Mouse (Mus musculus) small intestine, adult 2 months (tissue): Measurements from ENCODE around the gene Gstm6. TPM values are rescaled to one million over a fixed set of nuclear protein-coding genes. Genes with fewer than 3 reads are reported as not detected.

Experiments
- H3K27ac ChIP-seq: fragments of 200-500 bp; 2 replicates; pipeline ENCODE4 v1.5.1; 2012; ENCODE audit warnings: low read depth, low read length, control low read depth, inconsistent platforms; ENCODE audit not compliant: insufficient read depth
- H3K27me3 ChIP-seq: fragments of 200-500 bp; 2 replicates; pipeline ENCODE4 v1.6.1; 2012; ENCODE audit warnings: mild to moderate bottlenecking, moderate library complexity, low read length, inconsistent platforms; ENCODE audit not compliant: control insufficient read depth, insufficient read depth
- H3K36me3 ChIP-seq: fragments of 200-500 bp; 2 replicates; pipeline ENCODE4 v1.6.1; 2012; ENCODE audit warnings: mild to moderate bottlenecking, low read length, control low read depth, inconsistent platforms; ENCODE audit not compliant: control insufficient read depth, insufficient read depth
- H3K4me1 ChIP-seq: fragments of 200-500 bp; 2 replicates; pipeline ENCODE4 v1.6.1; 2012; ENCODE audit warnings: low read length, inconsistent platforms, mixed read lengths; ENCODE audit not compliant: control insufficient read depth, insufficient read depth, insufficient read length
- H3K4me3 ChIP-seq: fragments of 200-500 bp; 2 replicates; pipeline ENCODE4 v1.5.1; 2012; ENCODE audit warnings: low read depth, mild to moderate bottlenecking, control low read depth, inconsistent platforms, low read length, moderate library complexity
- CTCF ChIP-seq: fragments of 200-500 bp; IDR thresholded peaks from 2 replicates; pipeline ENCODE4 v1.5.1; 2012; ENCODE audit warnings: low read depth, mild to moderate bottlenecking, control low read depth, inconsistent platforms, low read length, moderate library complexity, mixed read lengths; ENCODE audit not compliant: insufficient replicate concordance, insufficient read length; ENCODE audit errors: extremely low read depth
- POLR2A ChIP-seq: fragments of 200-500 bp; IDR thresholded peaks from 2 replicates; pipeline ENCODE4 v1.6.1; 2012; ENCODE audit warnings: low read depth, mild to moderate bottlenecking, control low read depth, inconsistent platforms, low read length, moderate library complexity
- WGBS: fragments of 180-500 bp; shearing (Covaris S2); methylation state at CpG from one replicate; pipeline ENCODE4 v1.1.7; 2018; 5-methylcytosine and 5-hydroxymethylcytosine counted together
- polyA plus RNA-seq: library from polyadenylated mRNA; depleted of rRNA; stranded (reverse); fragments of >200 nt; gene quantifications from 2 replicates; pipeline ENCODE4 v1.2.3, GENCODE M21; 2012

Gene Gstm6
- polyA plus RNA-seq, 1 experiment: 9.5 TPM

DNA sequence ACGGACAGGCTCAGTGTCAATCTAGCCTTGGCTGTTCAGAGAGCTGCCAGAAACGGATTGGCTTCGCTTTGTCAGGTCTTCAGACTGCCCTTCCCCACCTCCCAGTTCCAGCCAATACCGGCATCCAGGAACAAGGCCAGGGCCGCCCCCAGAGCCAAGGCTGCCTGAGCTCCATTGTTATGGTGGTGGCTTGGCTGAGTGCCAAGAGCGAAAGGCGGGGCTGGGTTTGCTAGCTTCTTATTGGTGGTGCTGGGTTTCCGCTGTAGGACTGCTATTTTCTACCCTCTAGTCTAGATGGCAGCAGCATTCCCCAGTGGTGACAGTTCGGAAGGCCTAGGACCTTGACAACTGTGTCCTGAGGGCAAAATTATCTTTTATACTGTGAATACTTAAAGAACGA is 11.9 kb downstream of the Gstm6 start, which contains the start of gene Gstm7:
Gene Gstm7 (minus strand): TSS at position 148 of the 400 bp plus-strand sequence.
- H3K4me1 ChIP-seq: peaks cover 4% of the 10 kb centered on the region; the same call in 1 of the 2 replicates
- 4% methylated on average over 10 of the region's 10 CpGs for WGBS
- peak; percentile 29; the same call in 1 of the 2 replicates for TF ChIP-seq POLR2A
- 0 out of 2 replicates have a peak, but pooled peaks have one; percentile 9 for TF ChIP-seq CTCF
- no peaks in the 10 kb centered on the region for H3K27me3 ChIP-seq
- H3K4me3 ChIP-seq: peak within 1 kb of the TSS; percentile 43
- peak within 1 kb of the TSS; percentile 30 for H3K27ac ChIP-seq
- no peaks in the 10 kb centered on the region for H3K36me3 ChIP-seq

- peaks cover 4% of the 10 kb centered on the region; the same call in 1 of the 2 replicates for H3K4me1 ChIP-seq
- H3K27me3 ChIP-seq: no peaks in the 10 kb centered on the region
- 42% methylated on average over 2 of the region's 2 CpGs for WGBS
- peak overlapping the region; percentile 29; the same call in 1 of the 2 replicates for H3K27ac ChIP-seq
- no peak for TF ChIP-seq POLR2A
- no peak for TF ChIP-seq CTCF
- peak overlapping the region; percentile 43 for H3K4me3 ChIP-seq
- no peaks in the 10 kb centered on the region for H3K36me3 ChIP-seq
Measured at GRCm38 (mm10) chr3:107931134-107931533, 12.4 kb downstream of the Gstm6 start.

GRCm38 (mm10) chr3:107929731-107930130 is 13.8 kb downstream of the Gstm6 start:
- 81% methylated on average over 4 of the region's 4 CpGs for WGBS

GRCm38 (mm10) chr3:107929243-107929642 is 14.3 kb downstream of the Gstm6 start:
- Histone ChIP-seq H3K27ac (no peak overlapping the region), H3K27me3 (no peaks in the 10 kb centered on the region), H3K4me1 (peaks cover 4% of the 10 kb centered on the region; the same call in 1 of the 2 replicates), H3K36me3 (no peaks in the 10 kb centered on the region), H3K4me3 (no peak overlapping the region)
- 83% methylated on average over 4 of the region's 4 CpGs for WGBS
- TF ChIP-seq POLR2A (no peak), CTCF (no peak)

More at GRCm38 (mm10) chr3:107929731-107930130, 13.8 kb downstream of the Gstm6 start:
- H3K27me3 ChIP-seq: no peaks in the 10 kb centered on the region
- no peak overlapping the region for H3K27ac ChIP-seq
- TF ChIP-seq CTCF (no peak), POLR2A (no peak)
- no peak overlapping the region for H3K4me3 ChIP-seq
- peaks cover 4% of the 10 kb centered on the region; the same call in 1 of the 2 replicates for H3K4me1 ChIP-seq
- H3K36me3 ChIP-seq: no peaks in the 10 kb centered on the region

DNA sequence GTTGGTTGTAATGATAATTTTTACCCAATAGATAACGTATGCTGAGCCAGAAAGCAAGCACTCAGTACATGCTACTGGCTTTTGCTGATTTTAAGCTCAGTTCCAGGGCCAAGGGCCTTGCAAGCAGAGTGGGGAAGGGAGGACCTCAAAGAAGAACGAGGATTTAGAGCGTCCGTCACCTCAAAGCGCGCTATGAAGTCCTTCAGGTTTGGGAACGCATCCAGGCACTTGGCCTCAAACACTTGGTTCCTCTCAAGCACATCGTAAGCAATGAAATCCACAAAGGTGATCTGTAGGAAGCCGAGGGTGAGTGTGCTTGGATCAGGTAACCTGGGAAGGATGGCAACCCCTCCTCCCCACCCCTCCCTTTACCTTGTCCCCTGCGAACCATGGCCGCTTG is 14.9 kb downstream of the Gstm6 start:
- Histone ChIP-seq H3K4me1 (peaks cover 4% of the 10 kb centered on the region; the same call in 1 of the 2 replicates), H3K4me3 (no peak overlapping the region), H3K27ac (no peak overlapping the region), H3K36me3 (no peaks in the 10 kb centered on the region), H3K27me3 (no peaks in the 10 kb centered on the region)
- 83% methylated on average over 11 of the region's 11 CpGs for WGBS
- TF ChIP-seq CTCF (no peak), POLR2A (no peak)

GRCm38 (mm10) chr3:107927841-107928240 is 15.7 kb downstream of the Gstm6 start:
- WGBS: 92% methylated on average over 3 of the region's 3 CpGs
- TF ChIP-seq POLR2A (no peak), CTCF (no peak)
- no peak overlapping the region for H3K27ac ChIP-seq
- H3K4me1 ChIP-seq: peaks cover 4% of the 10 kb centered on the region; the same call in 1 of the 2 replicates
- H3K36me3 ChIP-seq: no peaks in the 10 kb centered on the region
- H3K4me3 ChIP-seq: no peak overlapping the region
- no peaks in the 10 kb centered on the region for H3K27me3 ChIP-seq

GRCm38 (mm10) chr3:107925335-107925734 is 18.2 kb downstream of the Gstm6 start:
- Histone ChIP-seq H3K4me3 (no peak overlapping the region), H3K27ac (no peak overlapping the region), H3K4me1 (peaks cover 9% of the 10 kb centered on the region; the same call in 1 of the 2 replicates), H3K27me3 (no peaks in the 10 kb centered on the region), H3K36me3 (no peaks in the 10 kb centered on the region)
- no peak for TF ChIP-seq POLR2A
- TF ChIP-seq CTCF: no peak
- 90% methylated on average over 3 of the region's 3 CpGs for WGBS
